Mouse (Mus musculus): ENCODE data around the gene Snap25.

DNA sequence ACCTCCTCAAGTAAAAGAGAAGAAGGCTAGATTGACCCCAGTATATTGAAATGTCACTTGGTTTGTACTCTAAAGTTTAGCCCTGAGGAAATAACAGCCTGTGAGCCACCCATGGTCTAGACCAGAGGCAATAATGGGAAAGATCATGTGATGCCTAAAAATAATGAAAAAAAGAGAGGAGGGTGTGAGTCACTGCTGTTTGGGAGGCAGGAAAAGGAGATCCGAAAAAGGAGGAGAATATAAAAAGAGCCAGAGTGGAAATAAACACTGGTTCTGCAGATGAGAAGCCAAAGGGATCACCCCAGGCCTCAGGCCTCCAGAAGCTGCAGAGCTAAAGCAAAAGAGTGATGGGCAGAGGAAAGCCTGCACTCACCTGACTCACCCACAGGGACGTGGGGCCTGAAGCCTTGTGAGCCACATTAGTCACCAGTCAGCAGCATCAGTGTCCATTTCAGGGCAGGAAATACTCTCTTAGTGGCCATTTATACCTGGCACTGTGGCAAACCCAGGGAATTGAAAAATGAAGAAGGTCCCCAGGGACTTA is 85.7 kb downstream of the Snap25 start:
- TF ChIP-seq CTCF (IDR thresholded peaks at IDR 0.05; ENCODE audit: low read depth) (no peak), EP300 (IDR thresholded peaks at IDR 0.05; ENCODE audit: low read depth) (no peak)
